In the genomic region with DNA sequence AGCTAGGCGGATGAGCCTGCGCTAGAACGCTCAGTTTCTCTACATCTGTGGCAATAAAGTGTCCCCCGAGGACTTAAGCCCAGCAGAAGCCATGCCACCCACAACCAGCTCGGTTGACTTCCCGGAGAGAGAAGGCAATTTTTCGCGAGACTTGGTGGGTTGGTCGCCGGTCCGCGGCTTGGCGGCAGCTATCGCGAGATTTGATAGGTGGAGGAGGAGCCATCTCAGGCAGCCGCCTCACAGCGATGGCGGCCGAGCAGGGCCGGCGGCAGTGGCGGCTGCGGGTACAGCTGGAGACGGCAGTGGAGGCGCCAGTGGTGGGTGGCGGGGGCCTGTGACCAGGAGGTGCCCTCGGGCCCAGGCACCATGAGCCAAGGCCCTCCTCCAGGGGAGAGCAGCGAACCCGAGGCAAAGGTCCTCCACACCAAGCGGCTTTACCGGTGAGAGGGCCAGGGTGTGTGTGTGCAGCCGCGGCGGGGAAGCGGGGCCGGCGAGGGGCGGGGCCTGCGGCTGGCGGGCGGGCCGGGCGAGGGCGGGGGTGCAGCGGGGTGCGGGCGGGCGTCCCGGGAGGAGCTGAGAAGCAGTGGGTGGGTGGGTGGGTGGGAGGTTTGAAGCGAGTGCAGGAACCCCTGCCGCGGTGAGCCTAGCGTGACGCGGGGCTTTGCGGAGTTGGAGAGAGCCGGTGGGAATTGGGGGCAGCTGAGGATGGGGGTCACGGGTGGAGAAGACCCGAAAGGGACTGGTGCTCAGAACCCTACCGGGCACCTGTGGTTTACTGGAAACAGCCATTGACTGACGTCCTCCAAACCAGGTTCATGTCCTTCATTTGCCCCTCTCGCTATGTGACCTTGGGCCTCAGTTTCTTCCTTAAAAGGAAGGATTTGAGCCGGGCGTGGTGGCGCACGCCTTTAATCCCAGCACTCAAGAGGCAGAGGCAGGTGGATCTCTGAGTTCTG, we compare ENCODE assay signal across 8 mouse cellular contexts. TPM values are rescaled to one million over a fixed set of nuclear protein-coding genes. Genes with fewer than 3 reads are reported as not detected.
A peak's percentile ranks its signal among the peaks of the same experiment; 100 is the strongest.
DNase-seq lines count a peak whose midpoint lies in the region; ATAC-seq and TF ChIP-seq lines count a peak whose summit lies in the region.

TSS of gene Tmem79 (minus strand) at position 91 of the 956 bp plus-strand sequence.
TSS of gene Smg5 (plus strand) at position 203 of the 956 bp plus-strand sequence.

- DNase-seq in A20 (ENCODE audit: low read depth, low spot score) (peak; percentile 99), liver (peak; percentile 96)
- DNase-seq in heart, embryonic 10.5 days (ENCODE audit: low spot score), result peak; percentile 99
- DNase-seq in spleen, postnatal 4 days (ENCODE audit: low spot score in 2 of 2), result peak; percentile 97 to 98

- peak within 1 kb of the TSS; percentile 95 for H3K9ac ChIP-seq in kidney, embryonic 15.5 days

- peaks cover 10% of the 10 kb centered on the region for H3K27me3 ChIP-seq in heart, embryonic 10.5 days (ENCODE audit: insufficient read depth, poor library complexity, severe bottlenecking)
- H3K27me3 ChIP-seq in kidney, embryonic 15.5 days, result no peaks in the 10 kb centered on the region

- peak within 1 kb of the TSS; percentile 65 for H3K4me2 ChIP-seq in kidney, embryonic 15.5 days

- peak within 1 kb of the TSS; percentile 96 for H3K4me3 ChIP-seq in bone marrow macrophage, adult 2 months (ENCODE audit: insufficient read depth, low read length)
- peak within 1 kb of the TSS; percentile 95 for H3K4me3 ChIP-seq in embryonic fibroblast, embryonic 13.5 days (ENCODE audit: insufficient read depth, low read length)
- H3K4me3 ChIP-seq in heart, embryonic 10.5 days, result peak within 1 kb of the TSS; percentile 75
- peak within 1 kb of the TSS; percentile 81 for H3K4me3 ChIP-seq in kidney, embryonic 15.5 days (replicated peaks)

- WGBS in heart, embryonic 10.5 days, result 2% methylated on average over 66 of the region's 66 CpGs
- WGBS in kidney, embryonic 15.5 days, result 2% methylated on average over 66 of the region's 66 CpGs

- peak; percentile 93 for ATAC-seq in kidney, embryonic 15.5 days (replicated peaks; ENCODE audit: low FRiP score)
- peak; percentile 95 for ATAC-seq in monocyte, adult 5-6 weeks (replicated peaks; ENCODE audit: insufficient number of reproducible peaks, low FRiP score, low TSS enrichment, poor library complexity, severe bottlenecking)

- H3K27ac ChIP-seq in bone marrow macrophage, adult 2 months (ENCODE audit: insufficient read depth, low read depth, low read length), result peak within 1 kb of the TSS; percentile 95
- H3K27ac ChIP-seq in embryonic fibroblast, embryonic 13.5 days (ENCODE audit: insufficient read depth, low read length), result peak within 1 kb of the TSS; percentile 92
- peak within 1 kb of the TSS; percentile 98 for H3K27ac ChIP-seq in heart, embryonic 10.5 days
- H3K27ac ChIP-seq in kidney, embryonic 15.5 days, result peak within 1 kb of the TSS; percentile 96

- H3K36me3 ChIP-seq in heart, embryonic 10.5 days, result peaks cover 8% of the 10 kb centered on the region; the same call in 1 of the 2 replicates
- 0 out of 2 replicates have a peak, but pooled peaks cover 4% of the 10 kb centered on the region for H3K36me3 ChIP-seq in kidney, embryonic 15.5 days

- H3K9me3 ChIP-seq in heart, embryonic 10.5 days, result no peaks in the 10 kb centered on the region
- no peaks in the 10 kb centered on the region for H3K9me3 ChIP-seq in kidney, embryonic 15.5 days (replicated peaks)

- peak; percentile 74 for TF ChIP-seq POLR2A in bone marrow macrophage, adult 2 months (IDR thresholded peaks at IDR 0.05; ENCODE audit: borderline replicate concordance, low read depth, low read length)
- TF ChIP-seq POLR2A in embryonic fibroblast, embryonic 13.5 days (IDR thresholded peaks at IDR 0.05; ENCODE audit: low read depth, low read length), result peak; percentile 94

- peaks cover 23% of the 10 kb centered on the region for H3K4me1 ChIP-seq in bone marrow macrophage, adult 2 months (ENCODE audit: control insufficient read depth, insufficient read depth, low read length)
- H3K4me1 ChIP-seq in embryonic fibroblast, embryonic 13.5 days (ENCODE audit: control insufficient read depth, insufficient read depth, low read length), result 0 out of 2 replicates have a peak, but pooled peaks cover 6% of the 10 kb centered on the region
- peaks cover 36% of the 10 kb centered on the region for H3K4me1 ChIP-seq in heart, embryonic 10.5 days
- H3K4me1 ChIP-seq in kidney, embryonic 15.5 days, result peaks cover 42% of the 10 kb centered on the region

- TF ChIP-seq CTCF in bone marrow macrophage, adult 2 months (IDR thresholded peaks at IDR 0.05; ENCODE audit: low read depth, low read length), result no peak
- TF ChIP-seq CTCF in embryonic fibroblast, embryonic 13.5 days (IDR thresholded peaks at IDR 0.05; ENCODE audit: borderline replicate concordance, insufficient read depth, low read length), result no peak

RNA-seq across cellular contexts. Expression of gene Tmem79, which starts in this region (rescaled TPM):
- polyA plus RNA-seq in bone marrow macrophage, adult 2 months (2012; ENCODE audit: insufficient read depth, insufficient read length, missing spikeins), result 0.68 and 0.71 TPM in 2 replicates
- 1.3 and 1.4 TPM in 2 replicates for polyA plus RNA-seq in embryonic fibroblast, embryonic 13.5 days (2011; ENCODE audit: insufficient read length, low read depth, missing spikeins)
- 2.5 and 2.6 TPM in 2 replicates for polyA plus RNA-seq in heart, embryonic 10.5 days (2016; fragmentation: Nextera tagmentation; extraction: Ambion mirVana)
- polyA plus RNA-seq in kidney, embryonic 15.5 days (2015; fragmentation: Nextera tagmentation; extraction: Ambion mirVana), result 5.2 and 6.6 TPM in 2 replicates
- total RNA-seq in monocyte, adult 5-6 weeks (2017), result 0.49 to 1.8 TPM in 2 of 3 replicates, not detected in the other

RNA-seq across cellular contexts. Expression of gene Smg5, which starts in this region (rescaled TPM):
- polyA plus RNA-seq in bone marrow macrophage, adult 2 months (2012; ENCODE audit: insufficient read depth, insufficient read length, missing spikeins), result 26.0 and 27.8 TPM in 2 replicates
- 62.8 and 71.6 TPM in 2 replicates for polyA plus RNA-seq in embryonic fibroblast, embryonic 13.5 days (2011; ENCODE audit: insufficient read length, low read depth, missing spikeins)
- 64.5 and 76.0 TPM in 2 replicates for polyA plus RNA-seq in heart, embryonic 10.5 days (2016; fragmentation: Nextera tagmentation; extraction: Ambion mirVana)
- polyA plus RNA-seq in kidney, embryonic 15.5 days (2015; fragmentation: Nextera tagmentation; extraction: Ambion mirVana), result 56.3 and 63.1 TPM in 2 replicates
- total RNA-seq in monocyte, adult 5-6 weeks (2017), result 40.5 to 64.7 TPM (median 48.7 TPM) in 3 replicates

Comparison
In these comparisons a context has a peak if more than half of its experiments do, and no peak if none do; other contexts are left out.
1. Peak in every context shown above with its lines: DNase-seq, ATAC-seq, H3K4me3 ChIP-seq and H3K27ac ChIP-seq.